Mouse (Mus musculus): ENCODE results near the gene Rs1. TPM values are rescaled to one million over a fixed set of nuclear protein-coding genes. Genes with fewer than 3 reads are reported as not detected.
"Not testable (repeated sequence)": the region's sequence is repeated elsewhere in the genome, so short reads cannot be mapped to it uniquely, and the experiment has no call there.

Gene Rs1
- polyA plus RNA-seq (2014; fragmentation: Nextera tagmentation; extraction: Ambion mirVana), result not detected in 2 replicates

DNA sequence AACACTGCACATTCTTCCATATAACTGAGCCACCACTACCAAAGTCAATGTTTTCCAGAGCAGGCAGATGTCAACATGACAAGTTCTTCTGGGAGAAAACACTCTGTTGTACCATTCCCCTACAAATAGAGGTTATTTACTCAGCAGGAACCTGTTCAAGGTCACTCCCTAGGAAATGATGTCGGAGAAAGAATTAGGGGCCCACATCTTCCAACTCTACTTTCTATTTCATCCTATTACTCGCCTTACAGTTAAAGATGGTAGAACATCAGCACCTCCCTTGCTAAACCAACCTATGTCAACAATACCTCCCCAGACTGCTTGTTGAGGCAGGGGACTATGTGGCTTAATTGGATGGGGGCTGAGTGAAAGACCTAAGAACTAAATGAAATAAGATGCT is at the start of gene Rs1:
Rs1 (plus strand) TSS at position 301 of the 400 bp plus-strand sequence.
- ATAC-seq (ENCODE audit: insufficient read depth, low FRiP score, low TSS enrichment) (no peak), DNase-seq (ENCODE audit: low spot score) (no peak)
- Histone ChIP-seq H3K4me3 (ENCODE audit: low read depth, low read length) (no peak within 1 kb of the TSS), H3K36me3 (ENCODE audit: control insufficient read depth, insufficient read depth, low read length) (no peaks in the 10 kb centered on the region), H3K27ac (ENCODE audit: low read depth, low read length) (no peak within 1 kb of the TSS), H3K4me1 (ENCODE audit: control insufficient read depth, insufficient read depth, low read length) (no peaks in the 10 kb centered on the region), H3K27me3 (ENCODE audit: control insufficient read depth, insufficient read depth, low read length) (no peaks in the 10 kb centered on the region), H3K4me2 (ENCODE audit: low read depth) (no peak within 1 kb of the TSS), H3K9me3 (ENCODE audit: control insufficient read depth, low read length) (no peaks in the 10 kb centered on the region), H3K9ac (ENCODE audit: low read length) (no peak within 1 kb of the TSS)
- WGBS, result 84% methylated on average over 2 of the region's 2 CpGs

DNA sequence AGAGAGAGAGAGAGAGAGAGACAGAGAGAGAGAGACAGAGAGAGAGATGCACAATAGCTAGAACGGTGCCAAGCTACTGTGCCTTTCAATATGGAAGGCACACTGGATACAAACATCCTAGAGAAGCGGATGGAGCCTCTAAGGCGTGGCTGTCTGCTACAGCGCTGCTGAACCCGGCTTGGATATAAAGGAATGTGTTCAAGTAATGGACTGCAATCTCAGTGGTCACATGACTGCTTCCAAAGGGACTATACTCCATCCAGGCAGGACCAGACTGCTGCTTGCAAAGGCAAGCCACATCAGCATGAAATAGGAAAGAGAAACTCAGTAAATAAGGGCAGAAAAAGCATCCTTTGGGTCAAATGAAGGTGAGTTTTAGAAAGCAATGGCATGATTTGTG is 32.2 kb upstream of the Rs1 start, which contains the start of gene Ppef1:
Ppef1 (minus strand) TSS at position 116 of the 400 bp plus-strand sequence.
- Histone ChIP-seq H3K9ac (ENCODE audit: low read length) (no peak within 1 kb of the TSS), H3K4me3 (ENCODE audit: low read depth, low read length) (no peak within 1 kb of the TSS), H3K27me3 (ENCODE audit: control insufficient read depth, insufficient read depth, low read length) (0 out of 2 replicates have a peak, but pooled peaks cover 2% of the 10 kb centered on the region), H3K4me2 (ENCODE audit: low read depth) (no peak within 1 kb of the TSS), H3K9me3 (ENCODE audit: control insufficient read depth, low read length) (no peaks in the 10 kb centered on the region), H3K27ac (ENCODE audit: low read depth, low read length) (no peak within 1 kb of the TSS), H3K4me1 (ENCODE audit: control insufficient read depth, insufficient read depth, low read length) (no peaks in the 10 kb centered on the region), H3K36me3 (ENCODE audit: control insufficient read depth, insufficient read depth, low read length) (no peaks in the 10 kb centered on the region)
- DNase-seq (ENCODE audit: low spot score) (no peak), ATAC-seq (ENCODE audit: insufficient read depth, low FRiP score, low TSS enrichment) (no peak)
- 93% methylated on average over 5 of the region's 5 CpGs for WGBS

DNA sequence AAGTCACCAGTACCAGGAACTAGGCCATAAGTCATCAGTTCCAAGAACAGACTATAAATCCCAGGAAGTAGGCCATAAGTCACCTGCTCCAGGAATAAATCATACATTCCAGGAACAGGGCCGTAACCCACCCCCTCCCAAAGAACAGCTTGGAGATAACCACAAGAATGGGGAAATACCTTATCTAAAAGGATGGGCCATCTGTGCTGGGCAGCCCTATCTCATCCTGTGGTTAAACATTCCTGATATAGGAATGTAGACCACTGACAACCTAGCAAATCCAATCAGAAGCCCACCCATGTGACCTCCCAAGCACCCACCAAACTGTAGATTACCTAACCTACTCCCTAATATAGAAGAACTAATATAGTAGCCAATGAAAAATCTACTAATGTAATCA is 22.4 kb upstream of the Rs1 start:
- no peak overlapping the region for H3K4me3 ChIP-seq (ENCODE audit: low read depth, low read length)
- DNase-seq (ENCODE audit: low spot score), result no peak
- no peaks in the 10 kb centered on the region for H3K36me3 ChIP-seq (ENCODE audit: control insufficient read depth, insufficient read depth, low read length)
- WGBS, result 92% methylated on average over 1 of the region's 1 CpGs
- no peaks in the 10 kb centered on the region for H3K27me3 ChIP-seq (ENCODE audit: control insufficient read depth, insufficient read depth, low read length)
- no peak overlapping the region for H3K4me2 ChIP-seq (ENCODE audit: low read depth)
- no peak overlapping the region for H3K9ac ChIP-seq (ENCODE audit: low read length)
- no peaks in the 10 kb centered on the region for H3K9me3 ChIP-seq (ENCODE audit: control insufficient read depth, low read length)
- H3K27ac ChIP-seq (ENCODE audit: low read depth, low read length), result no peak overlapping the region
- no peaks in the 10 kb centered on the region for H3K4me1 ChIP-seq (ENCODE audit: control insufficient read depth, insufficient read depth, low read length)
- ATAC-seq (ENCODE audit: insufficient read depth, low FRiP score, low TSS enrichment), result no peak

DNA sequence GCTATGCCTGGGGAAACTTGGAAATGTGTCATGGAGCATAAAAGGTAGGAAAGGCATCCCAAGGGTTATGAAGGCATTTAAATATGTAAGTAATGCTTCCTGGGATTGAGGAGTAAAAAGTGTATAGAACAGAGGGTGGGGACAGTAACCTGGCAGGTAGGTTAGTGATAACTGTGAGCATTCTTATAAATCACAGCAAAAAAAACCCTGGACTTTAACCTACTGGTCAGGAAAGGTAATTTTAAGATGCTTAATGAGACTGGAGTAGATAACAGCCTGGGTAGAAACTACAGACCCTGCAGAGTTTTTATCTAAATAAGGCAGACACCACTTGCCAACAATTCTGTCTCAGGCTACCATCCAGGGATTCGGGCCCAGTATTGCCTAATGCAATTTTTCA is 19.2 kb upstream of the Rs1 start:
- Histone ChIP-seq H3K9ac (ENCODE audit: low read length) (no peak overlapping the region), H3K4me2 (ENCODE audit: low read depth) (no peak overlapping the region), H3K9me3 (ENCODE audit: control insufficient read depth, low read length) (no peaks in the 10 kb centered on the region), H3K27ac (ENCODE audit: low read depth, low read length) (no peak overlapping the region), H3K4me3 (ENCODE audit: low read depth, low read length) (no peak overlapping the region), H3K36me3 (ENCODE audit: control insufficient read depth, insufficient read depth, low read length) (no peaks in the 10 kb centered on the region), H3K27me3 (ENCODE audit: control insufficient read depth, insufficient read depth, low read length) (no peaks in the 10 kb centered on the region), H3K4me1 (ENCODE audit: control insufficient read depth, insufficient read depth, low read length) (no peaks in the 10 kb centered on the region)
- no peak for ATAC-seq (ENCODE audit: insufficient read depth, low FRiP score, low TSS enrichment)
- 79% methylated on average over 1 of the region's 1 CpGs for WGBS
- no peak for DNase-seq (ENCODE audit: low spot score)

DNA sequence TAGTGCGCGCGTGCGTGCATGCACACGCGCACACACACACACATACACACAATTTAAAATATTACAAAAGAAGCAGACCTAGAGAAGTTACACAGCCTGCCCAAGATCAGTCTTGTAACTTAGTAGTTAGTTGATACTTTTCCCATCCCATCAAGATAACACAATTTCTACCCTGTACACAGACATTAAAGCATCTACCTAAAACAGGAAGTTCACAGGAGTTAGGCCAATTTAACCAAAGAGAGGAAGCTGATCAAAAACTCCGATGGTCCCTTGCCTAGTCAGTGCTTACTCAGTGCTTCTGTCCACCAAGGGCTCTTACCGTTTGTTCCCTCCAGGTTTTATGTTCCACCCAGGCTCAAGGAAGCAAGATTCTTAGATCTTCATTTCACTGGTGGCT is 17.0 kb upstream of the Rs1 start:
- H3K4me1 ChIP-seq (ENCODE audit: control insufficient read depth, insufficient read depth, low read length), result no peaks in the 10 kb centered on the region
- H3K9ac ChIP-seq (ENCODE audit: low read length), result no peak overlapping the region
- no peaks in the 10 kb centered on the region for H3K36me3 ChIP-seq (ENCODE audit: control insufficient read depth, insufficient read depth, low read length)
- no peak overlapping the region for H3K27ac ChIP-seq (ENCODE audit: low read depth, low read length)
- no peak for ATAC-seq (ENCODE audit: insufficient read depth, low FRiP score, low TSS enrichment)
- no peak overlapping the region for H3K4me2 ChIP-seq (ENCODE audit: low read depth)
- no peaks in the 10 kb centered on the region for H3K27me3 ChIP-seq (ENCODE audit: control insufficient read depth, insufficient read depth, low read length)
- H3K4me3 ChIP-seq (ENCODE audit: low read depth, low read length), result no peak overlapping the region
- WGBS, result 95% methylated on average over 8 of the region's 8 CpGs
- DNase-seq (ENCODE audit: low spot score), result no peak
- no peaks in the 10 kb centered on the region for H3K9me3 ChIP-seq (ENCODE audit: control insufficient read depth, low read length)

DNA sequence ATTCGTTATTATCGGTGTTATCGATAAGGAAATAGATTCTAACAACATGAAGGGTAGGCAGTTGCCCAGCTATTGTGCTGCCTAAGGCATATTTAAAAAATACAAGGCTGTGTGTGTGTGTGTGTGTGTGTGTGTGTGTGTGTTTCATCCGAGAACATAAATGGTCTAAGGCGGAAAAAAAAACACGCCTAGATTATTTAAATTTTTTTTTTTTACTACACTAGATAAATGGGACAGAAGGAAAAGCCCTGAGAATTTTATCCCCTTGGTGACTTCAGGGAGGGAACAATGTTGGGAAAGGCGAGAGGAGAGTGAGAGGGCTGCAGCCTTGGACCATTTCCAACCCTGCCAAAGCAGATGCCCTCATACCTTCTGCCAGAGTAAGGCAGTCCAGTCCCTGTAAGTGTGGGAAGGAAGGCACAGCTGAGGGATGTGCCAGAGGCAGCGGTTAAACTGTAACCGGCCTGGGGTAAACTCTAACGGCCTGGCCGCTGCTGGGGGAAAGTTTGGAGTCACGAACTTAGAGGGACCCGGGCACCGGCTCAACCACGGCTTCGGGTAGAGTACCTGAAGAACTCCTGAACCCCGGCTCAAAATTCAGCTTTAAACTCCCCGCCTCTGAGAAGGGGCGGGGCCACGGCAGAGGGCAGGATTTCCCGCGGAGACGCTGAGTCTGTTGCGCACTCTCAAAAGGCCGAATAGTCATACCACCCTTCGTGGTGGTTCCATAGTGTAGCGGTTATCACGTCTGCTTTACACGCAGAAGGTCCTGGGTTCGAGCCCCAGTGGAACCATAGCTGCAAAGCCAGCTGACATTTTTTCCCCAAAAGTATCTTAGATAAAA is 2.2 kb upstream of the Rs1 start:
- no peaks in the 10 kb centered on the region for H3K9me3 ChIP-seq (ENCODE audit: control insufficient read depth, low read length)
- H3K4me3 ChIP-seq (ENCODE audit: low read depth, low read length), result peak overlapping the region; percentile 42
- peak; percentile 98 for ATAC-seq (ENCODE audit: insufficient read depth, low FRiP score, low TSS enrichment)
- H3K27me3 ChIP-seq (ENCODE audit: control insufficient read depth, insufficient read depth, low read length), result no peaks in the 10 kb centered on the region
- H3K27ac ChIP-seq (ENCODE audit: low read depth, low read length), result no peak overlapping the region
- H3K4me2 ChIP-seq (ENCODE audit: low read depth), result peak overlapping the region; percentile 32
- peak; percentile 88 for DNase-seq (ENCODE audit: low spot score)
- WGBS, result 27% methylated on average over 30 of the region's 30 CpGs
- H3K36me3 ChIP-seq (ENCODE audit: control insufficient read depth, insufficient read depth, low read length), result no peaks in the 10 kb centered on the region
- H3K9ac ChIP-seq (ENCODE audit: low read length), result no peak overlapping the region
- H3K4me1 ChIP-seq (ENCODE audit: control insufficient read depth, insufficient read depth, low read length), result no peaks in the 10 kb centered on the region

DNA sequence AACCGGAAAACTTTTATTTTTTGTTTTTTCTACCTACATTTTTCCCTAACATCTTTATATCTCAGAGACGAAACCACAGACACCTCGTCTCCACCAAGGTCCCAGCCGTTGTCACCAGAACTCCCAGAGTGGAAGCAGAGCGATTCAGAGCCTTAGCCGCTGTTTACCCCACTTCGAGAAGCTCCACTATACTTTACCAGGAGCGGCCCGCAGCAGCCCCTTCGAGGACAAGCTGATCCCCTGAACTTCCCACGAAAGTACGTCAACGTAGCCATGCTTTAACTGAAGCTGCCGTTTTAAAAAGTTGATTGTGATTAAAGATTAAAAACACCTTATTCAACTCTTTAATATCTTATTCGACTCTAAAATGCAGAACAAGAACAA is 1.6 kb upstream of the Rs1 start:
- no peaks in the 10 kb centered on the region for H3K36me3 ChIP-seq (ENCODE audit: control insufficient read depth, insufficient read depth, low read length)
- H3K4me1 ChIP-seq (ENCODE audit: control insufficient read depth, insufficient read depth, low read length), result no peaks in the 10 kb centered on the region
- 28% methylated on average over 15 of the region's 15 CpGs for WGBS
- H3K4me2 ChIP-seq (ENCODE audit: low read depth), result peak overlapping the region; percentile 27
- peak overlapping the region; percentile 29 for H3K4me3 ChIP-seq (ENCODE audit: low read depth, low read length)
- ATAC-seq (ENCODE audit: insufficient read depth, low FRiP score, low TSS enrichment) (peak; percentile 86), DNase-seq (ENCODE audit: low spot score) (no peak)
- H3K9me3 ChIP-seq (ENCODE audit: control insufficient read depth, low read length), result no peaks in the 10 kb centered on the region
- H3K27ac ChIP-seq (ENCODE audit: low read depth, low read length), result no peak overlapping the region
- no peaks in the 10 kb centered on the region for H3K27me3 ChIP-seq (ENCODE audit: control insufficient read depth, insufficient read depth, low read length)
- H3K9ac ChIP-seq (ENCODE audit: low read length), result no peak overlapping the region

DNA sequence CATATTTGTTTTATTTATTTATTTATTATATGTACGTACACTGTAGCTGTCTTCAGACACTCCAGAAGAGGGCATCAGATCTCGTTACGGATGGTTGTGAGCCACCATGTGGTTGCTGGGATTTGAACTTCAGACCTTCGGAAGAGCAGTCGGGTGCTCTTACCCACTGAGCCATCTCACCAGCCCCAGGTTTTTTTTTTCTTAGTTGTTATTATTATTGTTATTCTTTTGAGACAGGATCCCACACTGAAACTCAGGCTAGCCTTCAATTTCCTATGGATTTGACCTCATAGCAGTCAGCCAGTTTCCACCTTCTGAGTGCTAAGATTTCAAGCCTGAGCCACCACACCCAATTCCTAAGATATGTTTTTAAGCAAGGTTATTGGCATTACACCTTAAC is 1.8 kb downstream of the Rs1 start:
- not testable (repeated sequence) for H3K4me1 ChIP-seq (ENCODE audit: control insufficient read depth, insufficient read depth, low read length); H3K9me3 ChIP-seq (ENCODE audit: control insufficient read depth, low read length); DNase-seq (ENCODE audit: low spot score); H3K4me3 ChIP-seq (ENCODE audit: low read depth, low read length); H3K27ac ChIP-seq (ENCODE audit: low read depth, low read length); H3K4me2 ChIP-seq (ENCODE audit: low read depth); H3K36me3 ChIP-seq (ENCODE audit: control insufficient read depth, insufficient read depth, low read length); H3K9ac ChIP-seq (ENCODE audit: low read length); H3K27me3 ChIP-seq (ENCODE audit: control insufficient read depth, insufficient read depth, low read length); ATAC-seq (ENCODE audit: insufficient read depth, low FRiP score, low TSS enrichment)
- 82% methylated on average over 5 of the region's 5 CpGs for WGBS

DNA sequence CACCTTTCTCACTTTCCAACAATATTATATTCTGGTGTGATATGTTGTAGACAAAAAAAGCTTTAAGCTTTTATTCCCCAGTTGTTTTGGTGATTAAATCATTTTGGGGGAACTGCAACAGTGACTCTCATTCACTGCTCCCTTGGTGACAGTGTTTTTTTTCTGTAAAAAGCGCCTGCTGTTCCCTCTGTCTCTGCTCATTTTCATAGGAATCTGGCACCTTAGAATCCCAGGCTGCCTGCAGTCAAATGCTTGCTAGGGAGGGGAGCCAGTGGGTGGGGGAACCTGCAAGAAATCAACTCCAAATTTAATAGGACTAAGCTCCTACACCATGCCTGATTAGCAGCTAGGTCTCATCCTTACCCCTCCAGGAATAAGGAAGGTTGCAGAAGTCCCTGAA is 5.2 kb downstream of the Rs1 start:
- WGBS, result 23% methylated on average over 1 of the region's 1 CpGs
- H3K4me3 ChIP-seq (ENCODE audit: low read depth, low read length), result no peak overlapping the region
- H3K27me3 ChIP-seq (ENCODE audit: control insufficient read depth, insufficient read depth, low read length), result 0 out of 2 replicates have a peak, but pooled peaks cover 2% of the 10 kb centered on the region
- no peak for DNase-seq (ENCODE audit: low spot score)
- H3K9ac ChIP-seq (ENCODE audit: low read length), result no peak overlapping the region
- H3K36me3 ChIP-seq (ENCODE audit: control insufficient read depth, insufficient read depth, low read length), result no peaks in the 10 kb centered on the region
- no peak overlapping the region for H3K27ac ChIP-seq (ENCODE audit: low read depth, low read length)
- H3K9me3 ChIP-seq (ENCODE audit: control insufficient read depth, low read length), result no peaks in the 10 kb centered on the region
- no peak for ATAC-seq (ENCODE audit: insufficient read depth, low FRiP score, low TSS enrichment)
- no peak overlapping the region for H3K4me2 ChIP-seq (ENCODE audit: low read depth)
- H3K4me1 ChIP-seq (ENCODE audit: control insufficient read depth, insufficient read depth, low read length), result no peaks in the 10 kb centered on the region

Measured in neural tube, embryonic 11.5 days (tissue).